Mouse (Mus musculus) MEL (cell line): Measurements from ENCODE around the gene Zhx3. TPM values are rescaled to one million over a fixed set of nuclear protein-coding genes. Genes with fewer than 3 reads are reported as not detected.

Source experiments
- DNase-seq: peaks from one replicate; pipeline ENCODE4 v3.0.0; 2011; ENCODE audit warnings: low read depth, low spot score
- H3K27ac ChIP-seq: 2 replicates; pipeline ENCODE4 v1.5.1; 2012; ENCODE audit warnings: low read depth, mild to moderate bottlenecking, control low read depth, low read length, moderate library complexity; ENCODE audit not compliant: control insufficient read depth
- H3K27me3 ChIP-seq, 2 experiments: fragments of 150-350 bp in 1 of 2; sonication (generic) in 1 of 2; 2 replicates each; pipeline ENCODE4 v1.6.1; 2012; ENCODE audit warnings: low read length in 2 of 2, mild to moderate bottlenecking in 2 of 2, improper control_type of control experiment in 1 of 2, moderate library complexity in 1 of 2; ENCODE audit not compliant: insufficient read depth in 2 of 2, control insufficient read depth in 1 of 2
- H3K36me3 ChIP-seq, 2 experiments: 2 replicates each; pipeline ENCODE4 v1.6.1; 2012 to 2014; ENCODE audit warnings: low read length in 2 of 2, improper control_type of control experiment in 1 of 2, inconsistent platforms in 1 of 2, mild to moderate bottlenecking in 1 of 2; ENCODE audit not compliant: insufficient read depth in 2 of 2, control insufficient read depth in 1 of 2
- H3K4me1 ChIP-seq, 2 experiments: fragments of 150-350 bp in 1 of 2; sonication (generic) in 1 of 2; 2 replicates each; pipeline ENCODE4 v1.6.1; 2012; ENCODE audit warnings: low read length in 2 of 2, improper control_type of control experiment in 1 of 2, mild to moderate bottlenecking in 1 of 2; ENCODE audit not compliant: insufficient read depth in 2 of 2, control insufficient read depth in 1 of 2
- H3K4me3 ChIP-seq, 2 experiments: fragments of 150-350 bp in 1 of 2; sonication (generic) in 1 of 2; 2 replicates each; pipeline ENCODE4 v1.5.1; 2012; ENCODE audit warnings: low read depth in 2 of 2, low read length in 2 of 2, mild to moderate bottlenecking in 2 of 2, moderate library complexity in 2 of 2, control low read depth in 1 of 2, improper control_type of control experiment in 1 of 2; ENCODE audit not compliant: control insufficient read depth in 1 of 2, insufficient read depth in 1 of 2
- H3K79me2 ChIP-seq: 2 replicates; pipeline ENCODE4 v1.6.1; 2012; ENCODE audit warnings: mild to moderate bottlenecking, low read length, moderate library complexity; ENCODE audit not compliant: control insufficient read depth, poor library complexity, insufficient read depth
- H3K9ac ChIP-seq: 2 replicates; pipeline ENCODE4 v1.6.1; 2012; ENCODE audit warnings: low read depth, mild to moderate bottlenecking, control low read depth, low read length, moderate library complexity; ENCODE audit not compliant: control insufficient read depth, poor library complexity, severe bottlenecking
- H3K9me3 ChIP-seq: fragments of 150-350 bp; sonication (generic); replicated peaks from 2 replicates; pipeline ENCODE4 v1.6.1; 2012; ENCODE audit warnings: mild to moderate bottlenecking, low read length, improper control_type of control experiment, moderate library complexity; ENCODE audit not compliant: insufficient read depth
- BHLHE40 ChIP-seq: IDR thresholded peaks from 2 replicates; pipeline ENCODE4 v1.6.1; 2012; ENCODE audit warnings: low read depth, mild to moderate bottlenecking, inconsistent platforms, low read length, improper control_type of control experiment, borderline replicate concordance
- CHD1 ChIP-seq: IDR thresholded peaks from 2 replicates; pipeline ENCODE4 v1.6.1; 2012; ENCODE audit warnings: low read depth, mild to moderate bottlenecking, inconsistent platforms, low read length, improper control_type of control experiment
- CHD2 ChIP-seq: IDR thresholded peaks from 2 replicates; pipeline ENCODE4 v1.6.1; 2011; ENCODE audit warnings: low read length, improper control_type of control experiment
- E2F4 ChIP-seq: IDR thresholded peaks from 2 replicates; pipeline ENCODE4 v1.6.1; 2011; ENCODE audit warnings: low read depth, low read length, improper control_type of control experiment, borderline replicate concordance
- ELF1 ChIP-seq: IDR thresholded peaks from 2 replicates; pipeline ENCODE4 v1.6.1; 2014; ENCODE audit warnings: low read depth, mild to moderate bottlenecking, inconsistent platforms, low read length, improper control_type of control experiment, moderate library complexity
- ETS1 ChIP-seq: IDR thresholded peaks from 2 replicates; pipeline ENCODE4 v1.6.1; 2012; ENCODE audit warnings: low read depth, mild to moderate bottlenecking, inconsistent platforms, low read length, improper control_type of control experiment, moderate library complexity
- GABPA ChIP-seq: IDR thresholded peaks from 2 replicates; pipeline ENCODE4 v1.6.1; 2012; ENCODE audit warnings: low read depth, mild to moderate bottlenecking, inconsistent platforms, low read length, improper control_type of control experiment, moderate library complexity
- GATA1 ChIP-seq: IDR thresholded peaks from 2 replicates; pipeline ENCODE4 v1.6.1; 2011; ENCODE audit warnings: low read depth, low read length, improper control_type of control experiment
- JUND ChIP-seq: IDR thresholded peaks from 2 replicates; pipeline ENCODE4 v1.6.1; 2011; ENCODE audit warnings: low read depth, mild to moderate bottlenecking, improper control_type of control experiment, low read length
- KAT2A ChIP-seq: conservative IDR thresholded peaks from 2 replicates; pipeline ENCODE4 v1.6.1; 2012; ENCODE audit warnings: low read depth, low read length, improper control_type of control experiment, inconsistent platforms
- MAX ChIP-seq: IDR thresholded peaks from 2 replicates; pipeline ENCODE4 v1.6.1; 2011; ENCODE audit warnings: low read length, improper control_type of control experiment
- MAZ ChIP-seq: IDR thresholded peaks from 2 replicates; pipeline ENCODE4 v1.6.1; 2012; ENCODE audit warnings: low read depth, mild to moderate bottlenecking, inconsistent platforms, low read length, improper control_type of control experiment
- MEF2A ChIP-seq: IDR thresholded peaks from 2 replicates; pipeline ENCODE4 v1.6.1; 2014; ENCODE audit warnings: low read depth, mild to moderate bottlenecking, inconsistent platforms, low read length, improper control_type of control experiment; ENCODE audit not compliant: poor library complexity, insufficient replicate concordance, severe bottlenecking; ENCODE audit errors: extremely low read depth
- MXI1 ChIP-seq: IDR thresholded peaks from 2 replicates; pipeline ENCODE4 v1.6.1; 2011; ENCODE audit warnings: mild to moderate bottlenecking, low read depth, low read length, improper control_type of control experiment
- NELFE ChIP-seq: IDR thresholded peaks from 2 replicates; pipeline ENCODE4 v1.6.1; 2011; ENCODE audit warnings: low read depth, low read length, improper control_type of control experiment
- NRF1 ChIP-seq: IDR thresholded peaks from 2 replicates; pipeline ENCODE4 v1.6.1; 2014; ENCODE audit warnings: low read depth, mild to moderate bottlenecking, inconsistent platforms, low read length, improper control_type of control experiment, moderate library complexity; ENCODE audit not compliant: poor library complexity, insufficient read depth, severe bottlenecking
- POLR2A ChIP-seq, 2 experiments: IDR thresholded peaks; 2 replicates each; pipeline ENCODE4 v1.6.1; 2011 to 2012; ENCODE audit warnings: low read length in 2 of 2, mild to moderate bottlenecking in 2 of 2, control low read depth in 1 of 2, improper control_type of control experiment in 1 of 2, low read depth in 1 of 2, moderate library complexity in 1 of 2; ENCODE audit not compliant: control insufficient read depth in 1 of 2, insufficient read depth in 1 of 2, poor library complexity in 1 of 2
- POLR2AphosphoS2 ChIP-seq: IDR thresholded peaks from 2 replicates; pipeline ENCODE4 v1.6.1; 2011; ENCODE audit warnings: low read length, improper control_type of control experiment
- POLR2AphosphoS5 ChIP-seq: IDR thresholded peaks from 2 replicates; pipeline ENCODE4 v1.6.1; 2012; ENCODE audit warnings: low read depth, borderline replicate concordance, mild to moderate bottlenecking, inconsistent platforms, low read length, moderate library complexity, mixed read lengths
- RCOR1 ChIP-seq: IDR thresholded peaks from 2 replicates; pipeline ENCODE4 v1.6.1; 2012; ENCODE audit warnings: low read depth, mild to moderate bottlenecking, inconsistent platforms, low read length, improper control_type of control experiment
- SIN3A ChIP-seq: IDR thresholded peaks from 2 replicates; pipeline ENCODE4 v1.6.1; 2012; ENCODE audit warnings: low read length, improper control_type of control experiment, inconsistent platforms
- TAL1 ChIP-seq: IDR thresholded peaks from 2 replicates; pipeline ENCODE4 v1.6.1; 2012; ENCODE audit warnings: mild to moderate bottlenecking, inconsistent platforms, low read length, moderate library complexity, mixed read lengths
- TBP ChIP-seq: IDR thresholded peaks from 2 replicates; pipeline ENCODE4 v1.8.0; 2011; ENCODE audit warnings: low read depth, low read length, improper control_type of control experiment
- TCF12 ChIP-seq: IDR thresholded peaks from 2 replicates; pipeline ENCODE4 v1.6.1; 2014; ENCODE audit warnings: low read depth, mild to moderate bottlenecking, inconsistent platforms, low read length, improper control_type of control experiment, moderate library complexity
- USF1 ChIP-seq: IDR thresholded peaks from 2 replicates; pipeline ENCODE4 v1.6.1; 2014; ENCODE audit warnings: low read depth, mild to moderate bottlenecking, inconsistent platforms, low read length, improper control_type of control experiment, moderate library complexity
- USF2 ChIP-seq, 2 experiments: IDR thresholded peaks; 2 replicates each; pipeline ENCODE4 v1.6.1; 2011 to 2012; ENCODE audit warnings: improper control_type of control experiment in 2 of 2, low read length in 2 of 2, borderline replicate concordance in 1 of 2, inconsistent platforms in 1 of 2, low read depth in 1 of 2, mild to moderate bottlenecking in 1 of 2; ENCODE audit not compliant: insufficient read depth in 1 of 2
- ZC3H11A ChIP-seq: IDR thresholded peaks from 2 replicates; pipeline ENCODE4 v1.6.1; 2012; ENCODE audit warnings: low read depth, mild to moderate bottlenecking, inconsistent platforms, low read length, improper control_type of control experiment
- ZKSCAN1 ChIP-seq: IDR thresholded peaks from 2 replicates; pipeline ENCODE4 v1.6.1; 2012; ENCODE audit warnings: low read depth, mild to moderate bottlenecking, inconsistent platforms, low read length, improper control_type of control experiment, moderate library complexity
- ZMIZ1 ChIP-seq: IDR thresholded peaks from 2 replicates; pipeline ENCODE4 v1.6.1; 2012; ENCODE audit warnings: low read depth, mild to moderate bottlenecking, inconsistent platforms, low read length, improper control_type of control experiment, moderate library complexity
- ZNF384 ChIP-seq: IDR thresholded peaks from 2 replicates; pipeline ENCODE4 v1.6.1; 2012; ENCODE audit warnings: low read depth, mild to moderate bottlenecking, inconsistent platforms, low read length, improper control_type of control experiment
- polyA plus RNA-seq, 2 experiments: library from polyadenylated mRNA; stranded (reverse) in 1 of 2; unstranded in 1 of 2; fragments of >175 nt in 1 of 2; fragments of >200 nt in 1 of 2; gene quantifications; 2 replicates each; pipeline versions ENCODE4 v1.2.1 to v1.2.4; 2012; ENCODE audit warnings: low replicate concordance in 2 of 2, low read depth in 1 of 2; ENCODE audit not compliant: insufficient read length in 2 of 2, insufficient read depth in 1 of 2, missing spikeins in 1 of 2
- total RNA-seq: library from RNA; depleted of rRNA; stranded (reverse); fragments of 300-350 nt; gene quantifications from 2 replicates; pipeline ENCODE4 v1.2.3, GENCODE M21; 2012

The Zhx3 gene
- total and polyA plus RNA-seq, 3 experiments, result 4.4 to 4.8 TPM; not detected in 1

- Histone ChIP-seq H3K27ac (no peak overlapping the region), H3K9me3 (no peaks in the 10 kb centered on the region), H3K4me3 (peak overlapping the region; percentile 73 to 94), H3K4me1 (peaks cover 0 to 16% of the 10 kb centered on the region in 2 experiments; a peak in 3 of 4 replicates), H3K79me2 (peaks cover 16% of the 10 kb centered on the region), H3K9ac (peak overlapping the region; percentile 67), H3K27me3 (no peaks in the 10 kb centered on the region), H3K36me3 (peaks cover 0 to 7% of the 10 kb centered on the region in 2 experiments; a peak in 1 of 4 replicates)
- DNase-seq, result no peak
- no peak for TF ChIP-seq SIN3A
- TF ChIP-seq ZKSCAN1, result no peak
- TF ChIP-seq ZNF384, result no peak
These were observed 142.0 kb downstream of the Zhx3 start for GRCm38 (mm10) chr2:160730797-160731116.

- H3K79me2 ChIP-seq, result peaks cover 14% of the 10 kb centered on the region
- peak overlapping the region; percentile 67 for H3K9ac ChIP-seq
- DNase-seq, result peak; percentile 70
- H3K4me3 ChIP-seq, result peak overlapping the region; percentile 73 to 94
- H3K36me3 ChIP-seq, result peaks cover 0 to 7% of the 10 kb centered on the region in 2 experiments; a peak in 1 of 4 replicates
- H3K4me1 ChIP-seq, result peaks cover 0 to 16% of the 10 kb centered on the region in 2 experiments; a peak in 3 of 4 replicates
- H3K27me3 ChIP-seq, result no peaks in the 10 kb centered on the region
- H3K27ac ChIP-seq, result no peak overlapping the region
- no peaks in the 10 kb centered on the region for H3K9me3 ChIP-seq
- TF ChIP-seq USF2 (IDR thresholded peaks at IDR 0.05; ENCODE audit: borderline replicate concordance in 1 of 2, insufficient read depth in 1 of 2, low read depth in 1 of 2, low read length in 2 of 2) (no peak), MXI1 (peak; percentile 59; the same call in 1 of the 2 replicates), ELF1 (no peak), CHD2 (no peak), KAT2A (no peak), CHD1 (no peak), TCF12 (no peak), BHLHE40 (no peak; the same call in 1 of the 2 replicates), TAL1 (no peak), GATA1 (no peak; the same call in 1 of the 2 replicates), GABPA (no peak), NELFE (no peak), SIN3A (peak; percentile 50), E2F4 (no peak), MAZ (no peak), POLR2AphosphoS2 (no peak), JUND (no peak), POLR2A (IDR thresholded peaks at IDR 0.05; ENCODE audit: control insufficient read depth in 1 of 2, insufficient read depth in 1 of 2, low read depth in 1 of 2, low read length in 2 of 2, poor library complexity in 1 of 2) (no peak), ZC3H11A (peak; percentile 46), RCOR1 (no peak), NRF1 (no peak), MEF2A (no peak), ETS1 (no peak), POLR2AphosphoS5 (no peak), MAX (no peak), USF1 (peak; percentile 48; the same call in 1 of the 2 replicates), TBP (no peak), ZMIZ1 (no peak)
These were observed 142.7 kb downstream of the Zhx3 start for GRCm38 (mm10) chr2:160729851-160730796.
